Mouse (Mus musculus) layer of hippocampus, postnatal 36 days (tissue): ENCODE data around the gene Adam21. TPM values are rescaled to one million over a fixed set of nuclear protein-coding genes. Genes with fewer than 3 reads are reported as not detected.
A peak's percentile ranks its signal among the peaks of the same experiment; 100 is the strongest.
"Not testable (repeated sequence)": the region's sequence is repeated elsewhere in the genome, so short reads cannot be mapped to it uniquely, and the experiment has no call there.

Source experiments
- DNase-seq, 2 experiments: peaks; one replicate each; pipeline ENCODE4 v3.0.0; 2022
- total RNA-seq, 2 experiments: library from RNA; stranded (reverse); gene quantifications; 2 replicates each; pipeline ENCODE4 v1.2.3; 2021

The Adam21 gene
- under 1 TPM; 0.30 to 0.33 TPM for total RNA-seq

GRCm38 (mm10) chr12:81568374-81568773 is at the start of gene Adam21:
Gene Adam21, minus strand, starts transcription at chr12:81568474.
- no peak for DNase-seq

DNA sequence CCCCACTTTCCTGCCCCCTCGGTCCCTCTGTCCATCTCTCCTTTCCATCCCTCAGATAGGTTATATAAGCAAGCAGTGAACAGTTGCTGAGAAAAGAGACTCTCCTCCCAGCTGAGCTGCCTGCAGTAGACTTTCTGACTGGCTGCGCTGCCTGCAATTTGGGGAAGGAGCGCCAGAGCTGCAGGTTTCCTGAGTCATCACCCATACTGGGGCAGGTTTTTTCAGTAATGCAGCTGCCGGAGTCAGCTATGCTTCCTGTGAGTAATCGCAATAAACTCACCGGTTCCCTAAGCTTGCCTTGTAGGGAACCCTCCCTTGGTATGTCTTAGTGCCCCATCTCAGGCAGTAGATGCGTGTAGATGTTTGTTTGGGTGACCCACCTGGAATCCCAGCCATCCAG is 48.7 kb upstream of the Adam21 start:
- DNase-seq, result no peak

DNA sequence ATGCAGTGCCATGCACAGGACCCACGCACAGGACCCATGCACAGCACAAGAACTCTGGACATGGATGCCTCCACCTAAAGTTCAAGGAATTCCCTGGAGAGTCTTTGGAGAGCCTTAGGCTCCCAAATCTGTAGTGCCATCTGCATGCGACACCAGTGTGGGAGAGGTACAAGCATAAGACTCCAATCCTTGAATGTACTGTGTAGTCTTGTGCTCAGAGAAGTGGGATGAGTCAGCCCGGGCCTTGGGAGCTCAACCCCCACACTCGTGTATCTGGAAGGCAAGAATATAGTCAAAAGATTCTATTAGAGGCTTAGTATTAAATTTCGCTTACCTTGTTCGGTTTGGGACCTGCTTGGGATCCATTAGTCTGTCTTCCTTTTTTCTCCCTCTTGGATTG is 47.5 kb upstream of the Adam21 start:
- DNase-seq, result no peak

- no peak for DNase-seq
Observed at GRCm38 (mm10) chr12:81609445-81609844, 41.2 kb upstream of the Adam21 start.

DNA sequence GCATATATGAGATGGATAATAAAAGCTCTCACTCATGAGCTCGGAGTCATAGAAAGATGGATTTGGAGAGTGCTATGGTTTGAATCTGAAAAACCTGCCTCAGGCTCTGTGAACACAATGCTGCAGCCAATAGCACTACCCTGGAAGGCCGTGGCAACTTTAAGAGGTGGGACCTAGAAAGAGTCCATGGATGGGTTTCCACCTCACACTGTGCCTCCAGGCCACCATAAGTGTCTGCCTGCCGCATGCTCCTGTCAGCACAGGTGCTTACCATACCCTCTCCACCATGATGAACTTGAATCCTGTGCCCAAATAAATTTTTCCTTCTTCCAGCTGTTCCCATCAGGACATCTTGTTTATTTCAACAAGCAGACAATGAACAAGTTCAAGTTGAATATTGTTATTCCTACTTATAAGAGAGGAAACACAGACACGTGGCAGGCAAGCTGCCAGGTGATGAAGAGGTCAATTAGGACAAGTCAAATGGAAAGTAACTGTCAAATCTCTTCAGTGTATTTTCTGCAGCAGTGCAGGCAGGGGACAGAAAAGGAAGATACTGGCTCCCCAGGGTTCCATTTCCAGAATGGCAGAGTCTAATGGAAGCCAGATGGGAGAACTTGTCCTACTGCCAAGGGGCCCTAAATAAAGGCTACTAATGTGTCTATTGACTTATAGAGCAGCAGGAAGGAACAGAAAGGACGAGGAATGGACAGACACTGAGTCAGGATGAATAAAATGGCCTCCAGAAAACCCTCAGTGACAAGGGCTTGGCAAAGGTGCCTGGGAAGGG is 36.9 kb upstream of the Adam21 start:
- no peak for DNase-seq

GRCm38 (mm10) chr12:81596547-81597262 is 28.4 kb upstream of the Adam21 start:
- DNase-seq, result no peak

GRCm38 (mm10) chr12:81594902-81595671 is 26.8 kb upstream of the Adam21 start, which contains the start of gene Med6:
Gene Med6, minus strand, starts transcription at chr12:81595008.
- peak; percentile 90 for DNase-seq

- no peak for DNase-seq
Observed at GRCm38 (mm10) chr12:81567931-81568330, 343 bp downstream of the Adam21 start.

DNA sequence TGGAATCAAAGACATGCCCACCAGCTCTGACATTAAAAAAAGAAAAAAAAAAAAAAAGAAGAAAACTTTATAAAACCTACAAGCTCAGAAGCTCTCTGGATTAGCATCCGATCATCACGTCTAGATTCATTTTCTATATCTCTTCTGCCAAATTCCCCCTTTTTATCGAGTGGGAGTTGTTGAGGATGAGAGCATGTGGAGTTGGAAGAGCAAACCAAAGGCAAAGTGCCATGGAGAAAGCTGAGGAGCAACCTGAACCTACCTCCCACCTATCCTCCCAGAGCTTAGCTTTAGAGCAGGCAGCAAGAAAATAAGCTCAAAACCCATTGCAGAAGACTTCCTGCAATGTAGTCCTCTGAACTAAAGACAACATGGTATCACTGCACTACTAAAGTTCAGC is 4.1 kb downstream of the Adam21 start:
- DNase-seq, result no peak

GRCm38 (mm10) chr12:81549286-81549685 is 19.0 kb downstream of the Adam21 start:
- no peak for DNase-seq

DNA sequence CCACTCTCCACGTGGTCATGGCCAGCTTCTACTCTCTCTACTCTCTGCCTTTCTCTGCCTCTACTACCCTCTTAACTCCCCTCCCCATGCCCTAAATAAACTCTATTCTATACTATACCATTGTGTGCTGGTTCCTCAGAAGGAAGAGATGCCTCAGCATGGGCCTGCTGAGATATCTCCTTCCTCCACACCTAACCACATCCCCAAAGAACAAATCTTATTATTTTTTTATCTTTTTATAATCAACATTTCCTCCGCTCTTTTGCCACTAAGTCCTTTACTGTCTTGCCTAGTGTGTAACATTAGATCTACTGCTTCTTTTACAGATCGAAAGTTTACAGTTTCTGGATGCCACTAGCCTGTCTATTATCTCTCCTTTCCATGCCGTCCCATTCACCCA is 21.1 kb downstream of the Adam21 start:
- DNase-seq, result no peak

DNA sequence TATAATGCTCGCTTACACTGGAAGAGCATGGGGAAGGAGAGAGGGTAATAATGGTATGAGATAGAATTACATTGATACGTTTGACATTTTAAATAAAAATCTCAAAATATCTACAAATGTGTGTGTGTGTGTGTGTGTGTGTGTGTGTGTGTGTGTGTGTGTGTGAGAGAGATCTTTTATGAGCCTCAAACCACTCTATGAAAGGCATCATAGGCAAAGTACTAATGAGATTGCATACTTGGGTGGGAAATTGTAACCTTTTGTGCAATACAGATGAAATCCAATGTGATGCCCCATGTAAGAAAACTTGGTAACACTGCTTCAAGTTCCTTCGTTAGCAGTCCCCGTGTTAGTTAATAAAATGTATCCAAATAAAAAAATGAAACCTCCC is 35.2 kb downstream of the Adam21 start:
- DNase-seq, result no peak

GRCm38 (mm10) chr12:81532316-81533028 is 35.8 kb downstream of the Adam21 start, which contains the start of the genes Gm20498 and Synj2bp:
Gene Gm20498, minus strand, starts transcription at chr12:81532905.
Gene Synj2bp, minus strand, starts transcription at chr12:81532911.
- peak; percentile 85 to 87 for DNase-seq

DNA sequence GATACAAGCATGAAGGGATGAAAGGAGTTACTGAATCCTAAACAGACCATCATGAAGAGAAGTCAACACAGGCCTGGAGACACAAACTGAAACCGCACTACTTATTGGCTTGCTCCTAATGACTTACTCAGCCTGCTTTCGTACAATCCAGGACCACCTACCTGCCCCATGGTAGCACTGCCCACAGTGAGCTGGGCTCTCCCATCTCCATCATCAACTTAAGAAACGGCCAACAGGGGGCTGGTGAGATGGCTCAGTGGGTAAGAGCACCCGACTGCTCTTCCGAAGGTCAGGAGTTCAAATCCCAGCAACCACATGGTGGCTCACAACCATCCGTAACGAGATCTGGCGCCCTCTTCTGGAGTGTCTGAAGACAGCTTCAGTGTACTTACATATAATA is 37.7 kb downstream of the Adam21 start:
- not testable (repeated sequence) for DNase-seq

Other genes with a start within 250 kb of the Adam21 start
- 10 to 100 TPM in 1 of 2 experiments, 1 to 10 TPM in 1; 9.9 to 10.8 TPM for gene Slc8a3, start 235.3 kb downstream of the Adam21 start, total RNA-seq
- 1 to 10 TPM; 1.6 to 2.5 TPM for gene Gm4787, start 189.0 kb downstream of the Adam21 start, total RNA-seq
- 1 to 10 TPM; 2.9 to 3.7 TPM for gene Adam4, start 146.5 kb downstream of the Adam21 start, total RNA-seq
- gene Cox16, start 83.3 kb downstream of the Adam21 start, total RNA-seq, result 10 to 100 TPM; 43.8 to 44.2 TPM
- gene Gm20498, start 35.6 kb downstream of the Adam21 start, total RNA-seq, result 10 to 100 TPM; 36.6 to 40.6 TPM
- 10 to 100 TPM; 28.1 to 33.2 TPM for gene Synj2bp, start 35.6 kb downstream of the Adam21 start, total RNA-seq
- gene Med6, start 26.5 kb upstream of the Adam21 start, total RNA-seq, result 10 to 100 TPM; 29.9 to 32.0 TPM
- 10 to 100 TPM; 39.2 to 42.0 TPM for gene Ttc9, start 62.8 kb upstream of the Adam21 start, total RNA-seq
- 10 to 100 TPM; 29.6 to 33.0 TPM for gene Map3k9, start 212.7 kb upstream of the Adam21 start, total RNA-seq